Mouse (Mus musculus): Measurements from ENCODE around the gene Exog.

The Exog gene

GRCm38 (mm10) chr9:119512993-119513392 lies 68.2 kb downstream of the Exog start:
- DNase-seq: no peak

DNA sequence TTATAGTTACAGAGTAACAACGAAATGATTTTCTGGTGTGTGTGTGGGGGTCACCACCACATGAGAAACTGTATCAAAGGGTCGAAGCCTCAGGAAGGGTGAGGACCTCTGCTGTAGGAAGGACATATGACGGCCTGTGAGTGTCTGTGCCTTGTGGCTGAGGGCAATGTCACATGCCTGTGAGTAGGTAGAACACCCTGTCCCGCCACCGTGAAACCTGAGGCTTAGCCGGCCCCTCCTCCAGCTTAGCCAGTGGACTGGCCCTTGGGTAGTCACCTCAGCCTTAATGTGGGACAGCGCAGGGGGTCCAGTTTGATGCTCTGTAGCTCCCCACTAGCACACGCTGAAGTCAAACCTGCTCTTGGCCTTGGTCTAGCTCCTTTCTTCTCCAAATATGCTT lies 69.1 kb downstream of the Exog start:
- DNase-seq: no peak

- DNase-seq: no peak
Observed at GRCm38 (mm10) chr9:119514986-119515385, 70.2 kb downstream of the Exog start.
